Mouse (Mus musculus) limb, embryonic 14.5 days (tissue): ENCODE data around the gene 3300002I08Rik. TPM values are rescaled to one million over a fixed set of nuclear protein-coding genes. Genes with fewer than 3 reads are reported as not detected.
"Not testable (repeated sequence)": the region's sequence is repeated elsewhere in the genome, so short reads cannot be mapped to it uniquely, and the experiment has no call there.

Experiments
- ATAC-seq: fragments of 200-750 bp; cut with Nextera tagmentation; 2 replicates; pipeline ENCODE4 v1.8.0; 2017; ENCODE audit warnings: low read depth, moderate number of reproducible peaks, moderate TSS enrichment; ENCODE audit not compliant: low FRiP score
- DNase-seq: peaks from one replicate; pipeline ENCODE4 v3.0.0-alpha.2; 2015; ENCODE audit warnings: low spot score
- H3K27ac ChIP-seq: fragments of 300-500 bp; sonication (generic); replicated peaks from 2 replicates; pipeline ENCODE4 v1.5.1; 2014; ENCODE audit warnings: low read depth, mild to moderate bottlenecking, low read length, moderate library complexity, mixed read lengths
- H3K27me3 ChIP-seq: fragments of 300-500 bp; sonication (generic); 2 replicates; pipeline ENCODE4 v1.6.1; 2014; ENCODE audit warnings: low read length, mixed read lengths; ENCODE audit not compliant: control insufficient read depth, insufficient read depth
- H3K36me3 ChIP-seq: fragments of 300-500 bp; sonication (generic); 2 replicates; pipeline ENCODE4 v1.6.1; 2014; ENCODE audit warnings: mild to moderate bottlenecking, low read length, moderate library complexity, mixed read lengths; ENCODE audit not compliant: control insufficient read depth, insufficient read depth
- H3K4me1 ChIP-seq: fragments of 300-500 bp; sonication (generic); 2 replicates; pipeline ENCODE4 v1.6.1; 2014; ENCODE audit warnings: antibody characterized with exemption, low read length, mixed read lengths; ENCODE audit not compliant: control insufficient read depth, insufficient read depth
- H3K4me2 ChIP-seq: fragments of 300-500 bp; sonication (generic); replicated peaks from 2 replicates; pipeline ENCODE4 v1.6.1; 2014; ENCODE audit warnings: low read depth, mild to moderate bottlenecking, low read length, moderate library complexity; ENCODE audit not compliant: severe bottlenecking
- H3K4me3 ChIP-seq: fragments of 300-500 bp; sonication (generic); replicated peaks from 2 replicates; pipeline ENCODE4 v1.5.1; 2014; ENCODE audit warnings: low read length
- H3K9ac ChIP-seq: fragments of 300-500 bp; sonication (generic); 2 replicates; pipeline ENCODE4 v1.6.1; 2014; ENCODE audit warnings: mild to moderate bottlenecking, low read depth, low read length, moderate library complexity; ENCODE audit not compliant: severe bottlenecking
- H3K9me3 ChIP-seq: fragments of 300-500 bp; sonication (generic); 2 replicates; pipeline ENCODE4 v1.6.1; 2016; ENCODE audit warnings: low read length; ENCODE audit not compliant: control insufficient read depth
- POLR2A ChIP-seq: fragments of 200-500 bp; IDR thresholded peaks from 2 replicates; pipeline ENCODE4 v1.8.0; 2012; ENCODE audit warnings: inconsistent platforms, mild to moderate bottlenecking, moderate library complexity, borderline replicate concordance; ENCODE audit not compliant: insufficient read depth, insufficient read length; ENCODE audit errors: extremely low read depth
- WGBS: fragments of 180-500 bp; shearing (Covaris S2); extraction: QIAGEN DNeasy Blood & Tissue Kit; methylation state at CpG from one replicate; pipeline ENCODE4 v1.1.7; 2014; 5-methylcytosine and 5-hydroxymethylcytosine counted together
- polyA plus RNA-seq, 2 experiments: library from polyadenylated mRNA; depleted of rRNA in 1 of 2; stranded (reverse) in 1 of 2; unstranded in 1 of 2; fragments of >200 nt; fragmentation: Nextera tagmentation in 1 of 2; extraction: Ambion mirVana in 1 of 2; gene quantifications; 2 replicates each; pipeline versions ENCODE4 v1.2.1 to v1.2.3; 2012 to 2014

3300002I08Rik gene
- polyA plus RNA-seq, 2 experiments: 2.7 to 9.0 TPM

DNA sequence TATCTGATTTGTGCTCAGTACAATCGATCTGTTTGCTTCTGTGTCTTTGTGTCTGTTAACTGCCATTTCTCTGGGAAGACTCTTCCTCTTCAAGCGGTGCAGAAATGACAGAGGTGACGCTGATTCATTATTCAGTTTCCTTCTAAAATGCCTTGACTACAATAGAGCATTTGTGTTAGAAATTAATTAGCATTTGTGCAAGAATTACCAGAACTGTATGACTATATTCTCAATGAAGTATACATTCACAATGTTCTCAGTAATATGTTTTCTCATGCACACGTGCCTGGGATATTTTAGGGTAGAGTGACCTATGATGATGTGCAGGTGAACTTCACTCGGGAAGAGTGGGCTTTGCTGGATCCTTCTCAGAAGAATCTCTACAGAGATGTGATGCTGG, 39.2 kb downstream of the 3300002I08Rik start, which contains the start of gene Gm10130:
Gene Gm10130 (plus strand): TSS at position 301 of the 400 bp plus-strand sequence.
- WGBS: 95% methylated on average over 5 of the region's 5 CpGs
- Histone ChIP-seq H3K4me1 (no peaks in the 10 kb centered on the region), H3K4me3 (no peak within 1 kb of the TSS), H3K27ac (no peak within 1 kb of the TSS), H3K9me3 (peaks cover 50% of the 10 kb centered on the region), H3K9ac (no peak within 1 kb of the TSS), H3K36me3 (peaks cover 34% of the 10 kb centered on the region), H3K27me3 (no peaks in the 10 kb centered on the region), H3K4me2 (no peak within 1 kb of the TSS)
- no peak for ATAC-seq
- DNase-seq: no peak
- TF ChIP-seq POLR2A: no peak

DNA sequence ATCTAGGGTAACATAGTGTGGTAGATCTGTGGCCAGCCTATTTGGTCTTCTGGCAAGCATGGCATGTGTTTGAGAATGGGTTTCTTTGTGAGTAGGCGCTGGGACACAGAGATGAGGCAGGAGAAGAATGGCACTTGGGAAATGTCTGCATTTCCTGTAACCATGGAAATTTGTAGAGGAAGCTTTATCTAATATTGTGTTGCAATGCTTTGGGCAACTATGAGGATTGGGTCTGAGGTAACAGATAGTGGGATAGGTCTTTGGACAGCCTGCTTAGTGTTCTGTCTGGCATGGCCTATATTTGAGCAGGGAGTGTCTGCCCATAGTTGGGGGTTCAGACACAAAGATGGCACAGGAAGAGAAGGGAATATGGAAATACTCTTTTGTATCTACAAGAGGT, 43.6 kb downstream of the 3300002I08Rik start:
- no peak for TF ChIP-seq POLR2A
- Histone ChIP-seq H3K9ac (no peak overlapping the region), H3K27ac (no peak overlapping the region), H3K9me3 (peaks cover 59% of the 10 kb centered on the region), H3K4me1 (no peaks in the 10 kb centered on the region), H3K27me3 (no peaks in the 10 kb centered on the region), H3K4me2 (no peak overlapping the region), H3K4me3 (no peak overlapping the region), H3K36me3 (peaks cover 18% of the 10 kb centered on the region)
- 93% methylated on average over 1 of the region's 1 CpGs for WGBS
- DNase-seq: no peak
- ATAC-seq: no peak

DNA sequence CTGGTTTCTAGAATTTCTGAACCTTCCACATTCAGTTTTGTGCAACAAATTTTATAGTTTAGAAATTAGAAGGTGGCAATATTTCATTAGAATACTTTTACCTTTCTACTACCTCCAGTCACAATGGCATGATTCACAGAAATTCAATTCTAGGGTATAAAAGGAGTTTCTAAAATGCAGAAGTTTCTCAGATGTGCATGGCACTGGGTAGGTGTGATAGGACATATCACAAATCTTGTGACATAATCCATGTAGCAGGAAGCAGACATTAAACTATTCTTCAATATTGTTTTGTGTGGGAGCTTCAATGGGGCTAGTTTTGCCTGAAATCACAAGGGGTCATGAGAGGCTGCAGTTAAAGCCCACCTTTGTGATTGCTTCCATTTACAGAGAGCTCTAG, 46.4 kb downstream of the 3300002I08Rik start:
- no peak for DNase-seq
- no peaks in the 10 kb centered on the region for H3K4me1 ChIP-seq
- H3K27me3 ChIP-seq: no peaks in the 10 kb centered on the region
- peaks cover 39% of the 10 kb centered on the region for H3K9me3 ChIP-seq
- ATAC-seq: no peak
- TF ChIP-seq POLR2A: no peak
- H3K4me3 ChIP-seq: no peak overlapping the region
- H3K9ac ChIP-seq: no peak overlapping the region
- no peak overlapping the region for H3K27ac ChIP-seq
- no peak overlapping the region for H3K4me2 ChIP-seq
- H3K36me3 ChIP-seq: peaks cover 8% of the 10 kb centered on the region

DNA sequence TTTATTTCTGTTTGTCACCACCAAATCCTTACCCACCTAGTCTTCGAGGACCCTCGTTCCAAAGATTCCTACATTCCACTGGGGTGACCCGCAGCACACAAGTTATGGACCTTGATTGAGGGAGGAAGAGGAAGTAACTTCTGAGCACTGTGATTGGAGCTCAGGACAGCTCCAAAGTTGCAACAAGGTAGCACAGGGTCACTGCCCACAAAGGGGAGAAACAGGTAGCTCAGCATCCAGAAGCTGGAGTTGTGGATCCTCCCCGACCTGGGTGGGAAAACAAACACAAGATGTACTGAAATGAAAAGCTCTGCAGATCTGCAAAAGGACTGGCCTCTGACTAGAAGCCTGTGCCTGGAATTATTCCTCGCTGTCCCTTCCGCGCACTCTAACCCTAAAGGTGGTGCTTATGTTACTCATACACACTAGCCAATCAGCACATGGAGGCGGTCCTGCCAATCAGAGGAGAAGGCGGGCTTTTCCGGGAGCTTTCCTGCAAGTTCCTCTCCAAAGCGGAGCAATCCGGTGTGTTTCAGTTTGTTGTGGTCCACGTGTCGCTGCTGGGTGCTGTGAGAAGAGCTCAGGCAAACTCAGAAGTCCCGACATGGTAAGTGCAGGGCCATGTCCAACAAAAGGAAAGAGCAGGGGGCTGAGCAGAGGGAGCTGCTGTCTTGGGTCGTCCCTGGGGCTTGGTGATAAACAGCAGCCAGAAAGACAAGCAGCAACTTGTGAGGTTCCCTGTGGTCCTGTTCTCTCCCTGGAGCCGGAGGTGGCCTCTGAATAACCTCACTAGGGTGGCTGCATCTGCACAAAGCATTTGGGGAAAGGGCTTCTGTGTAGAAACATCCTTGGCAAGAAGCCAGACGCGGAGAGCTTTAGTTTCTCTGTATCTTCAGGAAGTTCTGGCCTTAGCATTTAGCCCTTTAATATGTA, 51.3 kb downstream of the 3300002I08Rik start:
- not testable (repeated sequence) for H3K36me3 ChIP-seq, H3K27me3 ChIP-seq, H3K4me1 ChIP-seq
- DNase-seq: peak; percentile 91
- Histone ChIP-seq H3K27ac (0 out of 2 replicates have a peak overlapping the region, but pooled peaks have one; percentile 52), H3K9me3 (peaks cover 12% of the 10 kb centered on the region; the same call in 1 of the 2 replicates), H3K9ac (peak overlapping the region; percentile 64), H3K4me3 (peak overlapping the region; percentile 52), H3K4me2 (peak overlapping the region; percentile 43)
- WGBS: 9% methylated on average over 19 of the region's 19 CpGs
- peak; percentile 99 for ATAC-seq

DNA sequence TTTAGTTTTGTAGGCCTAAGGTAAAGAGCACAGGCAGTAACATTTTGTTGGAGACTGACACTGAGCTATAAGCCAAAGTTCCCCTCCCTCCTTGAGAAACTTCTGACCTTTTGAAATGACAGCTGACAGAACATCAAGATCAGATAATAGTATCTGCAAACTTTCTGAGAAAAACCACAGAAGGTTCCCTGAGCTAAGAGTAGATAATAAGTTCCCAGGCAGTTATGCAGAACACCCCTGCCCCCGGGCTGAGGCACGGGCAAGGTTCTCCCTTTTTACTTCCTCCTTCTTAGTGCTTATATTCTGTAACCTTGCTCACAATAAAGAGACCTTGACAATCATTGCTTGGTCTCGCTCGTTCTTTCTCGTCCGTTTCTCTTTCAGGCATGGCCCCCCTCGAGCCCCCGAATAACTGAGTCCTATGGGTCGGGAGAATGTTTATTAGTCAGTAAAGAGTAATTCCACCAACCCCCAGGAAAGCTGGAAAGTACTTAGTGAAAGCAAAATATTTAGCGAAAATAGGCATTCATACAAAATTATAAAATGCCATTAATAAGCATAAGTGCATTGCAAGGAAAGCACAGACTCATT, 55.3 kb downstream of the 3300002I08Rik start:
- Histone ChIP-seq H3K4me3 (no peak overlapping the region), H3K4me1 (no peaks in the 10 kb centered on the region), H3K9me3 (no peaks in the 10 kb centered on the region), H3K27ac (no peak overlapping the region), H3K9ac (no peak overlapping the region), H3K4me2 (no peak overlapping the region), H3K27me3 (no peaks in the 10 kb centered on the region), H3K36me3 (no peaks in the 10 kb centered on the region)
- WGBS: 84% methylated on average over 10 of the region's 10 CpGs
- ATAC-seq (no peak), DNase-seq (no peak)
- TF ChIP-seq POLR2A: no peak
